In genomic region chr5:66745996-66746681, GRCm38 (mm10) we compare ENCODE assay signal across 8 mouse cellular contexts. TPM values are rescaled to one million over a fixed set of nuclear protein-coding genes. Genes with fewer than 3 reads are reported as not detected.
A peak's percentile ranks its signal among the peaks of the same experiment; 100 is the strongest.
DNase-seq lines count a peak whose midpoint lies in the region; ATAC-seq lines count a peak whose summit lies in the region.

No protein-coding gene starts in this region.

- H3K27ac ChIP-seq in hindbrain, embryonic 15.5 days (replicated peaks): peak overlapping the region; percentile 90
- peak overlapping the region; percentile 21 for H3K27ac ChIP-seq in midbrain, embryonic 11.5 days (ENCODE audit: low read depth, low read length)
- H3K27ac ChIP-seq in stomach, embryonic 14.5 days (ENCODE audit: low read length): no peak overlapping the region

- peak overlapping the region; percentile 86 for H3K4me2 ChIP-seq in hindbrain, embryonic 15.5 days
- H3K4me2 ChIP-seq in midbrain, embryonic 11.5 days: peak overlapping the region; percentile 82
- peak overlapping the region; percentile 98 for H3K4me2 ChIP-seq in stomach, embryonic 14.5 days (replicated peaks; ENCODE audit: low read depth, low read length)

- DNase-seq in adrenal gland, adult 2 months: peak; percentile 77
- peak; percentile 83 to 85 for DNase-seq in cerebellum, postnatal 14 days
- DNase-seq in gastrocnemius, adult 8-10 months (ENCODE audit: low spot score in 2 of 2): peak; percentile 36 to 46
- peak; percentile 38 to 59 for DNase-seq in left cerebral cortex, postnatal 10 days (ENCODE audit: extremely low spot score in 1 of 2, low spot score in 2 of 2)
- DNase-seq in midbrain, embryonic 11.5 days (ENCODE audit: low spot score, missing footprints): peak; percentile 97

- H3K36me3 ChIP-seq in hindbrain, embryonic 15.5 days: no peaks in the 10 kb centered on the region
- no peaks in the 10 kb centered on the region for H3K36me3 ChIP-seq in midbrain, embryonic 11.5 days (ENCODE audit: control insufficient read depth, insufficient read depth, low read length)
- no peaks in the 10 kb centered on the region for H3K36me3 ChIP-seq in stomach, embryonic 14.5 days (ENCODE audit: control insufficient read depth, insufficient read depth, low read length)

- intact Hi-C loops in left cerebral cortex, postnatal 10 days (cut with DNase I): loop anchor here (5.0 kb wide), 1 partner anchor 34 kb away; no protein-coding TSS in a partner anchor

- H3K9me3 ChIP-seq in hindbrain, embryonic 15.5 days: no peaks in the 10 kb centered on the region
- no peaks in the 10 kb centered on the region for H3K9me3 ChIP-seq in midbrain, embryonic 11.5 days (ENCODE audit: control insufficient read depth, low read length)
- no peaks in the 10 kb centered on the region for H3K9me3 ChIP-seq in stomach, embryonic 14.5 days (ENCODE audit: control insufficient read depth, low read depth, low read length)

- under 1% methylated on average over 41 of the region's 42 CpGs for WGBS in hindbrain, embryonic 15.5 days
- WGBS in midbrain, embryonic 11.5 days: under 1% methylated on average over 42 of the region's 42 CpGs
- 1% methylated on average over 42 of the region's 42 CpGs for WGBS in stomach, embryonic 14.5 days

- H3K4me3 ChIP-seq in hindbrain, embryonic 15.5 days: peak overlapping the region; percentile 86
- H3K4me3 ChIP-seq in midbrain, embryonic 11.5 days (ENCODE audit: low read depth, low read length): peak overlapping the region; percentile 56
- peak overlapping the region; percentile 60 for H3K4me3 ChIP-seq in stomach, embryonic 14.5 days (ENCODE audit: low read depth, low read length)

- H3K4me1 ChIP-seq in hindbrain, embryonic 15.5 days (replicated peaks): peaks cover 29% of the 10 kb centered on the region
- peaks cover 20% of the 10 kb centered on the region for H3K4me1 ChIP-seq in midbrain, embryonic 11.5 days (ENCODE audit: control insufficient read depth, insufficient read depth, low read length)
- H3K4me1 ChIP-seq in stomach, embryonic 14.5 days (ENCODE audit: control insufficient read depth, insufficient read depth, low read length): peaks cover 5% of the 10 kb centered on the region; the same call in 1 of the 2 replicates

- no peaks in the 10 kb centered on the region for H3K27me3 ChIP-seq in hindbrain, embryonic 15.5 days
- H3K27me3 ChIP-seq in midbrain, embryonic 11.5 days (ENCODE audit: control insufficient read depth, insufficient read depth, low read length): peaks cover 8% of the 10 kb centered on the region
- H3K27me3 ChIP-seq in stomach, embryonic 14.5 days (ENCODE audit: control insufficient read depth, insufficient read depth, low read length): peaks cover 3% of the 10 kb centered on the region

- peak; percentile 67 for ATAC-seq in hindbrain, embryonic 15.5 days (ENCODE audit: low FRiP score, low read depth)
- peak; percentile 78 for ATAC-seq in midbrain, embryonic 11.5 days (ENCODE audit: low FRiP score)
- ATAC-seq in stomach, embryonic 14.5 days (ENCODE audit: insufficient number of reproducible peaks, insufficient read depth, low FRiP score, low read depth): peak; percentile 37
- ATAC-seq in erythroid progenitor cell, adult 5-6 weeks (replicated peaks; ENCODE audit: low FRiP score, poor library complexity, severe bottlenecking): no peak

- H3K9ac ChIP-seq in hindbrain, embryonic 15.5 days: peak overlapping the region; percentile 90
- H3K9ac ChIP-seq in midbrain, embryonic 11.5 days (ENCODE audit: low read length): peak overlapping the region; percentile 80
- peak overlapping the region; percentile 28; the same call in 1 of the 2 replicates for H3K9ac ChIP-seq in stomach, embryonic 14.5 days (replicated peaks; ENCODE audit: low read depth, low read length)

RNA-seq across cellular contexts. Expression of gene Limch1, which starts 0.5 kb away (rescaled TPM):
- total RNA-seq in adrenal gland, adult 2 months (2021): 10 to 100 TPM; 69.3 to 93.7 TPM
- polyA plus RNA-seq in adrenal gland, adult 2 months (2012; rRNA removed): 9.8 and 10.1 TPM in 2 replicates
- 100 to 1,000 TPM; 110 to 128 (median 121) TPM for total RNA-seq in gastrocnemius, adult 8-10 months (2022)
- 49.3 and 50.7 TPM in 2 replicates for polyA plus RNA-seq in hindbrain, embryonic 15.5 days (2015; fragmentation: Nextera tagmentation; extraction: Ambion mirVana)
- total RNA-seq in left cerebral cortex, postnatal 10 days (2021): 100 to 1,000 TPM; 114 TPM
- 50.0 and 50.5 TPM in 2 replicates for polyA plus RNA-seq in midbrain, embryonic 11.5 days (2014; fragmentation: Nextera tagmentation; extraction: Ambion mirVana)
- polyA plus RNA-seq in stomach, embryonic 14.5 days (2014; fragmentation: Nextera tagmentation; extraction: Ambion mirVana): 12.7 and 14.7 TPM in 2 replicates
- not detected in 2 replicates for total RNA-seq in erythroid progenitor cell, adult 5-6 weeks (2015; ENCODE audit: low replicate concordance)
- total RNA-seq in erythroid progenitor cell, adult 5-6 weeks (2017; ENCODE audit: low replicate concordance): 0.39 TPM in 1 of 2 replicates, not detected in the other

Comparison
In these comparisons a context has a peak if more than half of its experiments do, and no peak if none do; other contexts are left out.
1. DNase-seq: peak in every context shown above with its lines; median percentile 97 in midbrain, embryonic 11.5 days; 84 in cerebellum, postnatal 14 days; 77 in adrenal gland, adult 2 months; 48 in left cerebral cortex, postnatal 10 days; 41 in gastrocnemius, adult 8-10 months.
2. H3K9ac ChIP-seq: peak in every context shown above with its lines; median percentile 90 in hindbrain, embryonic 15.5 days; 80 in midbrain, embryonic 11.5 days; 28 in stomach, embryonic 14.5 days.
3. RNA of gene Limch1, which starts 0.5 kb away (total RNA-seq): 110 to 128 TPM in gastrocnemius, adult 8-10 months, 114 TPM in left cerebral cortex, postnatal 10 days and 69.3 to 93.7 TPM in adrenal gland, adult 2 months; 0.39 TPM in erythroid progenitor cell, adult 5-6 weeks; every median in the first group is over 10 times any median in the second.
4. Peak in every context shown above with its lines, with median percentiles within 50 percentile points of each other: H3K4me2 ChIP-seq and H3K4me3 ChIP-seq.